Mouse (Mus musculus): ENCODE measurements around the gene Sult4a1.

DNA sequence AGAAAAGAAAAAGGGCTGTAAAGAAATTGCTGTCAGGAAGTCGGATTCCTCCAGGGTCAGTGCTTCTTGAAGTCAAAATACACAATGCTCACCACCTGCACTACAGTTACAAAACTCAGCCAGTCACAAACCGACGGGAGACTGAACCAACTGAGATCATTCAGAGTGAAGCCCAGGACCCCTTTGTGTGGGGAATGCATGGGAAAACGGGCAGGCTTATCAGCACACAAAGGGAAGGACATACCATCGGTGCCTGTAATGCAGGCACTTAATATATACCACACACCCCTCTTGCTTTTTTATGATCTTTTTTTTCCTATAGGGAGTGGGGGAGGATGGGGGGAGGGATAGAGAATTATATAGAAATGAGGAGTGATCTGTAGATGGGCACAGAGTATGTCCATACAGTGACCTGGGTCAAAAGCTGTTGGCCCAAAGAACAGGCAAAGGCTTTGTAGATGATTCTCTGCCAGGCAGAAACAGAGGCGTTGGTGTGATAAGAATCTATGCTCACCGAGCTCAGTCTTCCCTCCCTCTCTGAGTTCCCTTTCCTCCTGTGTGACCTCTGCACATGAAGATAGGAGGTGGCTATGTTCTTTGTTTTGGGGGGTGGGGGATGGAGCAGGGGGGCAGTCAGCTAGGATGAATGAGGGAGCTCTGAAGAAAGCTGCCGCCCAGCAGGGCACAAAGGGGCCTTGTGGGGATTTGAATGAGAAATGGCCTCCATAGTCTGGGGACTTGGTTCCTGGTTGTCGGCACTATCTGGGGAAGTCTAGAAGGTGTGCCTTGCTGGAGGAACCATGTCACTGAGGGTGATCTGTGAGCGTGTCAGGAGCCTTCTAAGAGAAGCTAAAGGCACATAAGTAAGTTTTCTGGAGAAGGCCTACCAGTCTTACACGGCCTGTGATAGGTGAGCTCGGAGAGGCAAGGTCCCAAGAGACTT, 31.2 kb upstream of the Sult4a1 start:
- no peak for TF ChIP-seq CTCF (IDR thresholded peaks at IDR 0.05; ENCODE audit: insufficient read depth, low read depth, low read length)
- no peak for TF ChIP-seq POLR2A (IDR thresholded peaks at IDR 0.05; ENCODE audit: insufficient read depth, low read depth, low read length)

Measured in olfactory bulb, adult 2 months (tissue).